Mouse (Mus musculus) MEL (cell line): ENCODE data around the gene Pycard. TPM values are rescaled to one million over a fixed set of nuclear protein-coding genes. Genes with fewer than 3 reads are reported as not detected.

Experiments
- DNase-seq: peaks from one replicate; pipeline ENCODE4 v3.0.0; 2011; ENCODE audit warnings: low read depth, low spot score
- H3K27ac ChIP-seq: 2 replicates; pipeline ENCODE4 v1.5.1; 2012; ENCODE audit warnings: low read depth, mild to moderate bottlenecking, control low read depth, low read length, moderate library complexity; ENCODE audit not compliant: control insufficient read depth
- H3K27me3 ChIP-seq, 2 experiments: fragments of 150-350 bp in 1 of 2; sonication (generic) in 1 of 2; 2 replicates each; pipeline ENCODE4 v1.6.1; 2012; ENCODE audit warnings: low read length in 2 of 2, mild to moderate bottlenecking in 2 of 2, improper control_type of control experiment in 1 of 2, moderate library complexity in 1 of 2; ENCODE audit not compliant: insufficient read depth in 2 of 2, control insufficient read depth in 1 of 2
- H3K36me3 ChIP-seq, 2 experiments: 2 replicates each; pipeline ENCODE4 v1.6.1; 2012 to 2014; ENCODE audit warnings: low read length in 2 of 2, improper control_type of control experiment in 1 of 2, inconsistent platforms in 1 of 2, mild to moderate bottlenecking in 1 of 2; ENCODE audit not compliant: insufficient read depth in 2 of 2, control insufficient read depth in 1 of 2
- H3K4me1 ChIP-seq, 2 experiments: fragments of 150-350 bp in 1 of 2; sonication (generic) in 1 of 2; 2 replicates each; pipeline ENCODE4 v1.6.1; 2012; ENCODE audit warnings: low read length in 2 of 2, improper control_type of control experiment in 1 of 2, mild to moderate bottlenecking in 1 of 2; ENCODE audit not compliant: insufficient read depth in 2 of 2, control insufficient read depth in 1 of 2
- H3K4me3 ChIP-seq, 2 experiments: fragments of 150-350 bp in 1 of 2; sonication (generic) in 1 of 2; 2 replicates each; pipeline ENCODE4 v1.5.1; 2012; ENCODE audit warnings: low read depth in 2 of 2, low read length in 2 of 2, mild to moderate bottlenecking in 2 of 2, moderate library complexity in 2 of 2, control low read depth in 1 of 2, improper control_type of control experiment in 1 of 2; ENCODE audit not compliant: control insufficient read depth in 1 of 2, insufficient read depth in 1 of 2
- H3K79me2 ChIP-seq: 2 replicates; pipeline ENCODE4 v1.6.1; 2012; ENCODE audit warnings: mild to moderate bottlenecking, low read length, moderate library complexity; ENCODE audit not compliant: control insufficient read depth, poor library complexity, insufficient read depth
- H3K9ac ChIP-seq: 2 replicates; pipeline ENCODE4 v1.6.1; 2012; ENCODE audit warnings: low read depth, mild to moderate bottlenecking, control low read depth, low read length, moderate library complexity; ENCODE audit not compliant: control insufficient read depth, poor library complexity, severe bottlenecking
- H3K9me3 ChIP-seq: fragments of 150-350 bp; sonication (generic); replicated peaks from 2 replicates; pipeline ENCODE4 v1.6.1; 2012; ENCODE audit warnings: mild to moderate bottlenecking, low read length, improper control_type of control experiment, moderate library complexity; ENCODE audit not compliant: insufficient read depth
- BHLHE40 ChIP-seq: IDR thresholded peaks from 2 replicates; pipeline ENCODE4 v1.6.1; 2012; ENCODE audit warnings: low read depth, mild to moderate bottlenecking, inconsistent platforms, low read length, improper control_type of control experiment, borderline replicate concordance
- CHD1 ChIP-seq: IDR thresholded peaks from 2 replicates; pipeline ENCODE4 v1.6.1; 2012; ENCODE audit warnings: low read depth, mild to moderate bottlenecking, inconsistent platforms, low read length, improper control_type of control experiment
- CTCF ChIP-seq, 3 experiments: IDR thresholded peaks in 2 of 3; conservative IDR thresholded peaks in 1 of 3; 2 replicates each; pipeline ENCODE4 v1.5.1; 2011 to 2012; ENCODE audit warnings: low read length in 3 of 3, low read depth in 2 of 3, mild to moderate bottlenecking in 2 of 3, improper control_type of control experiment in 1 of 3, inconsistent platforms in 1 of 3, mixed read lengths in 1 of 3, moderate library complexity in 1 of 3; ENCODE audit not compliant: control insufficient read depth in 1 of 3, insufficient read depth in 1 of 3, poor library complexity in 1 of 3, severe bottlenecking in 1 of 3
- E2F4 ChIP-seq: IDR thresholded peaks from 2 replicates; pipeline ENCODE4 v1.6.1; 2011; ENCODE audit warnings: low read depth, low read length, improper control_type of control experiment, borderline replicate concordance
- ELF1 ChIP-seq: IDR thresholded peaks from 2 replicates; pipeline ENCODE4 v1.6.1; 2014; ENCODE audit warnings: low read depth, mild to moderate bottlenecking, inconsistent platforms, low read length, improper control_type of control experiment, moderate library complexity
- EP300 ChIP-seq, 2 experiments: IDR thresholded peaks; 2 replicates each; pipeline ENCODE4 v1.6.1; 2011; ENCODE audit warnings: improper control_type of control experiment in 2 of 2, low read length in 2 of 2, low read depth in 1 of 2, mild to moderate bottlenecking in 1 of 2
- GABPA ChIP-seq: IDR thresholded peaks from 2 replicates; pipeline ENCODE4 v1.6.1; 2012; ENCODE audit warnings: low read depth, mild to moderate bottlenecking, inconsistent platforms, low read length, improper control_type of control experiment, moderate library complexity
- GATA1 ChIP-seq: IDR thresholded peaks from 2 replicates; pipeline ENCODE4 v1.6.1; 2011; ENCODE audit warnings: low read depth, low read length, improper control_type of control experiment
- MAZ ChIP-seq: IDR thresholded peaks from 2 replicates; pipeline ENCODE4 v1.6.1; 2012; ENCODE audit warnings: low read depth, mild to moderate bottlenecking, inconsistent platforms, low read length, improper control_type of control experiment
- MEF2A ChIP-seq: IDR thresholded peaks from 2 replicates; pipeline ENCODE4 v1.6.1; 2014; ENCODE audit warnings: low read depth, mild to moderate bottlenecking, inconsistent platforms, low read length, improper control_type of control experiment; ENCODE audit not compliant: poor library complexity, insufficient replicate concordance, severe bottlenecking; ENCODE audit errors: extremely low read depth
- MXI1 ChIP-seq: IDR thresholded peaks from 2 replicates; pipeline ENCODE4 v1.6.1; 2011; ENCODE audit warnings: mild to moderate bottlenecking, low read depth, low read length, improper control_type of control experiment
- MYB ChIP-seq: IDR thresholded peaks from 2 replicates; pipeline ENCODE4 v1.6.1; 2011; ENCODE audit warnings: mild to moderate bottlenecking, low read depth, low read length, improper control_type of control experiment
- MYC ChIP-seq: IDR thresholded peaks from 2 replicates; pipeline ENCODE4 v1.6.1; 2011; ENCODE audit warnings: low read depth, mild to moderate bottlenecking, low read length, improper control_type of control experiment, moderate library complexity
- NELFE ChIP-seq: IDR thresholded peaks from 2 replicates; pipeline ENCODE4 v1.6.1; 2011; ENCODE audit warnings: low read depth, low read length, improper control_type of control experiment
- POLR2A ChIP-seq, 2 experiments: IDR thresholded peaks; 2 replicates each; pipeline ENCODE4 v1.6.1; 2011 to 2012; ENCODE audit warnings: low read length in 2 of 2, mild to moderate bottlenecking in 2 of 2, control low read depth in 1 of 2, improper control_type of control experiment in 1 of 2, low read depth in 1 of 2, moderate library complexity in 1 of 2; ENCODE audit not compliant: control insufficient read depth in 1 of 2, insufficient read depth in 1 of 2, poor library complexity in 1 of 2
- POLR2AphosphoS2 ChIP-seq: IDR thresholded peaks from 2 replicates; pipeline ENCODE4 v1.6.1; 2011; ENCODE audit warnings: low read length, improper control_type of control experiment
- POLR2AphosphoS5 ChIP-seq: IDR thresholded peaks from 2 replicates; pipeline ENCODE4 v1.6.1; 2012; ENCODE audit warnings: low read depth, borderline replicate concordance, mild to moderate bottlenecking, inconsistent platforms, low read length, moderate library complexity, mixed read lengths
- SMC3 ChIP-seq: IDR thresholded peaks from 2 replicates; pipeline ENCODE4 v1.6.1; 2011; ENCODE audit warnings: low read depth, low read length, improper control_type of control experiment
- TAL1 ChIP-seq: IDR thresholded peaks from 2 replicates; pipeline ENCODE4 v1.6.1; 2012; ENCODE audit warnings: mild to moderate bottlenecking, inconsistent platforms, low read length, moderate library complexity, mixed read lengths
- TBP ChIP-seq: IDR thresholded peaks from 2 replicates; pipeline ENCODE4 v1.8.0; 2011; ENCODE audit warnings: low read depth, low read length, improper control_type of control experiment
- TCF12 ChIP-seq: IDR thresholded peaks from 2 replicates; pipeline ENCODE4 v1.6.1; 2014; ENCODE audit warnings: low read depth, mild to moderate bottlenecking, inconsistent platforms, low read length, improper control_type of control experiment, moderate library complexity
- UBTF ChIP-seq: IDR thresholded peaks from 2 replicates; pipeline ENCODE4 v1.6.1; 2012; ENCODE audit warnings: low read depth, mild to moderate bottlenecking, inconsistent platforms, low read length, improper control_type of control experiment, moderate library complexity, borderline replicate concordance; ENCODE audit not compliant: insufficient read depth
- USF1 ChIP-seq: IDR thresholded peaks from 2 replicates; pipeline ENCODE4 v1.6.1; 2014; ENCODE audit warnings: low read depth, mild to moderate bottlenecking, inconsistent platforms, low read length, improper control_type of control experiment, moderate library complexity
- USF2 ChIP-seq, 2 experiments: IDR thresholded peaks; 2 replicates each; pipeline ENCODE4 v1.6.1; 2011 to 2012; ENCODE audit warnings: improper control_type of control experiment in 2 of 2, low read length in 2 of 2, borderline replicate concordance in 1 of 2, inconsistent platforms in 1 of 2, low read depth in 1 of 2, mild to moderate bottlenecking in 1 of 2; ENCODE audit not compliant: insufficient read depth in 1 of 2
- ZKSCAN1 ChIP-seq: IDR thresholded peaks from 2 replicates; pipeline ENCODE4 v1.6.1; 2012; ENCODE audit warnings: low read depth, mild to moderate bottlenecking, inconsistent platforms, low read length, improper control_type of control experiment, moderate library complexity
- polyA plus RNA-seq, 2 experiments: library from polyadenylated mRNA; stranded (reverse) in 1 of 2; unstranded in 1 of 2; fragments of >175 nt in 1 of 2; fragments of >200 nt in 1 of 2; gene quantifications; 2 replicates each; pipeline versions ENCODE4 v1.2.1 to v1.2.4; 2012; ENCODE audit warnings: low replicate concordance in 2 of 2, low read depth in 1 of 2; ENCODE audit not compliant: insufficient read length in 2 of 2, insufficient read depth in 1 of 2, missing spikeins in 1 of 2
- total RNA-seq: library from RNA; depleted of rRNA; stranded (reverse); fragments of 300-350 nt; gene quantifications from 2 replicates; pipeline ENCODE4 v1.2.3, GENCODE M21; 2012

Gene Pycard
- total and polyA plus RNA-seq, 3 experiments: 0.12 to 0.24 TPM; not detected in 1

DNA sequence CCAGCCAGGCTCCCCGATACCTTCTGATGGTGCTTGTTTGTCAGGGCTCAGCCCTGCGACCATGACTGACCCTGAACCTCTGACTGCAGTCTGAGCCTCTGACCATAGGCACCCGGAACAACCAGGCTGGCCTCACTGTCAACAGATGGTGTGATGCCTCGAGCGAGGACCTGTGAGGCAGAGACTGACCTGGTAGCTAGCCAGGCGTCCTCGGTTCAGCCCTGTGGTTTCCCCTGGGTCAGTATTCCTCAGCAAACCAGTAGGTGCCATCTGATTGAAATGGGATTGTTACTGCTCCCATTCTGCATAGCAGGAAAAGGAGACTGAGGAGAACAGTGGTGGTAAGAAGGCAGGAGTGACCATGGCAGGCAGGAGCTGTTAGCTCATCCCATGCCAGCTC, 12.5 kb upstream of the Pycard start:
- H3K9me3 ChIP-seq: no peaks in the 10 kb centered on the region
- H3K27ac ChIP-seq: no peak overlapping the region
- DNase-seq: no peak
- no peaks in the 10 kb centered on the region for H3K79me2 ChIP-seq
- no peak overlapping the region for H3K9ac ChIP-seq
- H3K36me3 ChIP-seq: no peaks in the 10 kb centered on the region
- H3K4me3 ChIP-seq: no peak overlapping the region
- H3K4me1 ChIP-seq: no peaks in the 10 kb centered on the region
- TF ChIP-seq MAZ (no peak), CTCF (IDR thresholded peaks at IDR 0.05 in 2 of 3, conservative IDR thresholded peaks at IDR 0.05 in 1 of 3; ENCODE audit: control insufficient read depth in 1 of 3, insufficient read depth in 1 of 3, low read depth in 2 of 3, low read length in 3 of 3, poor library complexity in 1 of 3, severe bottlenecking in 1 of 3) (no peak), MEF2A (no peak), MXI1 (no peak), USF1 (no peak), USF2 (IDR thresholded peaks at IDR 0.05; ENCODE audit: borderline replicate concordance in 1 of 2, insufficient read depth in 1 of 2, low read depth in 1 of 2, low read length in 2 of 2) (no peak), UBTF (no peak), POLR2AphosphoS2 (no peak), CHD1 (no peak), GABPA (no peak), POLR2A (IDR thresholded peaks at IDR 0.05; ENCODE audit: control insufficient read depth in 1 of 2, insufficient read depth in 1 of 2, low read depth in 1 of 2, low read length in 2 of 2, poor library complexity in 1 of 2) (no peak), ZKSCAN1 (no peak), E2F4 (no peak), EP300 (IDR thresholded peaks at IDR 0.05; ENCODE audit: low read depth in 1 of 2, low read length in 2 of 2) (no peak), ELF1 (no peak), TCF12 (no peak), TAL1 (no peak)
- H3K27me3 ChIP-seq: no peaks in the 10 kb centered on the region

DNA sequence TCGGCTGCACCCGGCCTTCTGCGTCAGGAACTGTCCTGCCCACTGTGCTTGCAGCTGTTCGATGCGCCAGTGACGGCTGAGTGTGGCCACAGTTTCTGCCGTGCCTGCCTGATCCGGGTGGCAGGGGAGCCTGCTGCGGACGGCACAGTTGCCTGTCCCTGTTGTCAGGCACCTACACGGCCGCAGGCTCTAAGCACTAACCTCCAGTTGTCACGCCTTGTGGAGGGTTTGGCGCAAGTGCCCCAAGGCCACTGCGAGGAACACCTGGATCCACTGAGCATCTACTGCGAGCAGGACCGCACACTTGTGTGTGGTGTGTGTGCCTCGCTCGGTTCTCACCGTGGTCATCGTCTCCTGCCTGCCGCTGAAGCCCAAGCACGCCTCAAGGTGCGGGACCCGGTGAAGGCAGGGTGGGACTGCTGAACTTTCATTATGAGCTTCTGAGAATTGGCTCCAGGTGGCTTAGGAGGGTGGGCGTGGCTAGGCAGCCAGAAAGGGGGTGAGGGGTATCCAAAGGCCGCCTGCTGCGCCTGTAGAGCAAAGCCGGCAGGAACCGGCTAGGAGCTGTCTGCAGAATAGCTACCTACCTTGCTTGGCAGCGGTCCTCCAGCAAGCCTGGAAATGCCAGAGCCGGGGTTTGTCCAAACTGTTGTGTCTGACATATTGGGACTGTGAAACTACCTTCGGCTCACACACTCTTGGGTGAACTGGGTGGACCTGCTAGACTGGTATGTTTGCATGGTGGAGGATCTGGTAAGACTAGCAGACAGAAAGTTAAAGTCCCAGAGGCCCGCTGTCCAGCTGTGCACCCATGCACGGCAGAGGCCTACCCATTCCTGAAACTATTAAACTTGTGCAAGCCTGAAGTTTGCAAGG, 11.1 kb upstream of the Pycard start:
- DNase-seq: no peak
- H3K9ac ChIP-seq: no peak overlapping the region
- no peaks in the 10 kb centered on the region for H3K27me3 ChIP-seq
- H3K36me3 ChIP-seq: peaks cover 0 to 8% of the 10 kb centered on the region in 2 experiments; a peak in 2 of 4 replicates
- no peaks in the 10 kb centered on the region for H3K79me2 ChIP-seq
- no peak overlapping the region for H3K27ac ChIP-seq
- H3K4me3 ChIP-seq: no peak overlapping the region
- TF ChIP-seq ZKSCAN1: no peak
- TF ChIP-seq MAZ: no peak
- TF ChIP-seq E2F4: no peak
- no peak for TF ChIP-seq GATA1
- no peak for TF ChIP-seq BHLHE40
- no peak for TF ChIP-seq MYB
- no peak for TF ChIP-seq TBP
- no peak for TF ChIP-seq MYC
- no peak for TF ChIP-seq CHD1
- TF ChIP-seq TCF12: no peak
- no peak for TF ChIP-seq SMC3
- no peak for TF ChIP-seq GABPA
- no peak for TF ChIP-seq ELF1
- TF ChIP-seq POLR2AphosphoS5: no peak
- TF ChIP-seq NELFE: no peak
- no peak for TF ChIP-seq EP300 (IDR thresholded peaks at IDR 0.05; ENCODE audit: low read depth in 1 of 2, low read length in 2 of 2)
- peaks cover 0 to 6% of the 10 kb centered on the region in 2 experiments; a peak in 2 of 4 replicates for H3K4me1 ChIP-seq
- H3K9me3 ChIP-seq: no peaks in the 10 kb centered on the region
